Mouse (Mus musculus): Measurements from ENCODE around the gene Tns1. TPM values are rescaled to one million over a fixed set of nuclear protein-coding genes. Genes with fewer than 3 reads are reported as not detected.

The Tns1 gene
- polyA plus RNA-seq, 1 experiment from 2014 or later, result 15.5 TPM

DNA sequence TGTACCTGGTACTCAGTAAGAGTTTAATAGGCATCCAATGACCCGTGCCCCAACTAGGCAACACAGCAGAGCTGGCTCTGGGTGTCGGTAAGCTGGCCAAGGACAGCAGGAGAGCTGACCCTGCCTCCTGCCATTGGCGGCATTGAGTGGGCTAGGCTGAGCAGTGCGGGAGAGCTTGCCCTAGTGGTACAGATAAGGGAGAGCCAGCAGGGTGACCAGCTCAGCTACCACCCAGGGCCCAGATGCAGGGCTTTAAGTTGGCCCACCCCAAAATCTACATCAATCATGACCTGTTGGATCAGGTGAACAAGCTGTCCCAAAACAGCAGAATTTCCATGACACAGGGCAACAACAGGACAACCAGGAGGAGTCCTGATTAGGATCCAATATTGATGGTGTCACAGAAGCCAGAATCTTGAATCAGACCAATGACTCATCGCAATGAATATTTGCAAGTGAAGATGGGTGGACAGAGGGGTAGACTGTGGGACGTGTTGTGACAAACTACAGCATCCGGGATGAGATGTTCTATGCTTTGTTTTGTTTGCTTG is 54.2 kb downstream of the Tns1 start:
- no peak for ATAC-seq (ENCODE audit: low FRiP score)
- H3K4me2 ChIP-seq (replicated peaks), result no peak overlapping the region

DNA sequence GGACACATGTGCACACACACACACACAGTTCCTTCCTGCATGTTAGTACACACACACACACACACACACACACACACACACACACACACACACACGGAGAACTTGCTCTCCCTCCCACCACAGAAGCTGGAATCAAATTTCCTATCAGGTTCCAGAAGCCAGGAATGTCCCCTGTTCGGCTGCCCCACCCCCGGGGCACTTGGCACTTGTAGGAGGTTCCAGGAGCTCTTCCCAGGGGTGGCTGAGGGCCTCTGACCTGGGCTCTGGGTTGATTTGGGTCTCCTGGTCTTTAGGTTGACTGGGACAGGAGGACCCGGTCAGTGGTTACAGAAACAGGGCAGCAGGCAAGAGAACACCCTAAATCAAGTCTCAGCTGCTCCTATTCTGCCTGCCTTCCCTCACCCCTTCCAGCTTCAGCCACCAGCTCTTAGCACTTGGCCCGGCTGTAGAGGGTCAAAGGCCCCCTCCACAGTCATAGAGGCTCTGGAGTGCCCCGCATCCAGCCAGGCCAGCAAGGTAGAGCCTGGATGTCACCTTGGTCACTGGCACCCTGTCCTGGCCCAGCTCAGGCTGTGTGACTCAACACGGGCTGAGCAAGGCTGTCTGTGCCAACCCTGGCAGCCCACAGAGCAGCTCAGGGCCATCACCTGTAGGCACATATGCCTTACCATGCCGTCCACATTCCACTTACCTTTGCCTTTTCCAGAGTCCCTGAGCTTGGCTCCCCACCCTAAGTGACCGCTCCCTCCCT is 55.0 kb downstream of the Tns1 start:
- H3K27me3 ChIP-seq (ENCODE audit: control insufficient read depth, insufficient read depth, low read length), result peaks cover 16% of the 10 kb centered on the region
- no peak overlapping the region for H3K27ac ChIP-seq
- 54% methylated on average over 9 of the region's 9 CpGs for WGBS
- ATAC-seq (ENCODE audit: low FRiP score) (peak; percentile 31; the same call in 1 of the 2 replicates), DNase-seq (ENCODE audit: low spot score) (no peak)
- H3K4me3 ChIP-seq (replicated peaks; ENCODE audit: low read length), result no peak overlapping the region
- H3K9ac ChIP-seq, result no peak overlapping the region
- H3K9me3 ChIP-seq (ENCODE audit: control insufficient read depth, low read length), result no peaks in the 10 kb centered on the region
- H3K4me1 ChIP-seq (replicated peaks; ENCODE audit: control insufficient read depth, insufficient read depth, low read length), result peaks cover 14% of the 10 kb centered on the region
- no peaks in the 10 kb centered on the region for H3K36me3 ChIP-seq (replicated peaks; ENCODE audit: control insufficient read depth, insufficient read depth)
- H3K4me2 ChIP-seq (replicated peaks), result peak overlapping the region; percentile 46

More for the DNA sequence above, 54.2 kb downstream of the Tns1 start:
- Histone ChIP-seq H3K4me1 (replicated peaks; ENCODE audit: control insufficient read depth, insufficient read depth, low read length) (peaks cover 14% of the 10 kb centered on the region), H3K9me3 (ENCODE audit: control insufficient read depth, low read length) (no peaks in the 10 kb centered on the region), H3K27me3 (ENCODE audit: control insufficient read depth, insufficient read depth, low read length) (peaks cover 16% of the 10 kb centered on the region), H3K9ac (no peak overlapping the region), H3K27ac (no peak overlapping the region), H3K36me3 (replicated peaks; ENCODE audit: control insufficient read depth, insufficient read depth) (no peaks in the 10 kb centered on the region), H3K4me3 (replicated peaks; ENCODE audit: low read length) (no peak overlapping the region)
- DNase-seq (ENCODE audit: low spot score), result no peak
- 69% methylated on average over 7 of the region's 7 CpGs for WGBS

DNA sequence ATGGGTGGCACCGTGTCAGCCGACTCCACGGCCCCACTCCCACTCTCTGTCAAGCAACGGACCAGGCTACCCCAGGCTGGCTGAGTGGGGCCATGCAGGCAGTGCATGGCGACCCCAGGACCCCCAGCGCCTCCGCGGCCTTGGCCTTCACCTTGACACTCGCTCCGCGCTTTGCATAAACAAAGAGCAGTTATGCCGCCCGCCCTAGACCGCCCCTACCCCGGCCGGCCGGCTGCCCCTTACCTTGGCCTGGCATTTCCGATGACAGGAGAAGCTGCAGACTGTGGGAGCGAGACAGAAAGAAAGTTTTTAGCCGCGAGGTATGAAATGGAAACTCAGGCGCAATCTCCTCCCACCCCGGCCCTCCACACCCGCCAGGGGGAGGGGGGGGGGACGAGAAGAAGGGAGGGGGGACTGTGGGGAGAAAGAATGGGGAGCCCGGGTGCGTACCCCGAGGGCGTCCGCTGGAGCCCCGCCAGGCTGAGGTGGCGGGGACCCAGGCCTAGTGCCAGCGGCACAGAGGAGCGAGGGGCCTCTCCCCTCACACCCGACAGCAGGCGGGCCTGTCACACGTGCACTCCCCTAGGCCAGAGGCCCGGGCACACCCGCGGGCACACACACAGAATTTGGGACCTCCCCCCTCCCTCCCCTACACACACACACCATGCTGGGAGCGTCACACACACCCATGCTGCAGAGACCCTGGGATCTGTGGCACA is 55.7 kb downstream of the Tns1 start:
- peak overlapping the region; percentile 46 for H3K4me2 ChIP-seq (replicated peaks)
- no peaks in the 10 kb centered on the region for H3K9me3 ChIP-seq (ENCODE audit: control insufficient read depth, low read length)
- peak overlapping the region; percentile 9; the same call in 1 of the 2 replicates for H3K9ac ChIP-seq
- DNase-seq (ENCODE audit: low spot score) (no peak), ATAC-seq (ENCODE audit: low FRiP score) (peak; percentile 61; the same call in 1 of the 2 replicates)
- peaks cover 14% of the 10 kb centered on the region for H3K4me1 ChIP-seq (replicated peaks; ENCODE audit: control insufficient read depth, insufficient read depth, low read length)
- no peak overlapping the region for H3K27ac ChIP-seq
- H3K36me3 ChIP-seq (replicated peaks; ENCODE audit: control insufficient read depth, insufficient read depth), result no peaks in the 10 kb centered on the region
- peak overlapping the region; percentile 16 for H3K4me3 ChIP-seq (replicated peaks; ENCODE audit: low read length)
- WGBS, result 7% methylated on average over 39 of the region's 41 CpGs
- H3K27me3 ChIP-seq (ENCODE audit: control insufficient read depth, insufficient read depth, low read length), result peaks cover 16% of the 10 kb centered on the region

DNA sequence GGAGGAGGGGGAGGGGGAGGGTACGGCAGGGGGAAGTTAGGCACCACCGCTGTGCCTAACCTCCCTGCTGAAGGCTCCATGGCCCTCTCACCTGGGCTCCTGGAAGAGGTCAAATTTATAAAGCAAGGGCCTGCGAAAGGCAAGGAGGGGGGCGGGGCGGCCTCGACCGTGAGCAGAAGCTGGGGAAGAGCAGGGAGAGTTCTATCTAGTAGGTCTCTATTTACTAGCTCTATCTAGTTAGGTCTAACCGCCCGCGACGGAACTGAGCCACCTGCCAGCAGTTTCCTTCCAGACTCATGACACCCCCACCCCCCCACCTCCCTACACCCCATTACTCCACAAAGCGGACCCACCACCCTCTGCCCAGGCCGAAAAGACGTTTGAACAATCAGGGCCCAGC is 56.4 kb downstream of the Tns1 start:
- no peak overlapping the region for H3K9ac ChIP-seq
- peak overlapping the region; percentile 46 for H3K4me2 ChIP-seq (replicated peaks)
- WGBS, result 25% methylated on average over 14 of the region's 14 CpGs
- ATAC-seq (ENCODE audit: low FRiP score) (no peak), DNase-seq (ENCODE audit: low spot score) (no peak)
- peak overlapping the region; percentile 16; the same call in 1 of the 2 replicates for H3K4me3 ChIP-seq (replicated peaks; ENCODE audit: low read length)
- H3K27ac ChIP-seq, result no peak overlapping the region
- H3K36me3 ChIP-seq (replicated peaks; ENCODE audit: control insufficient read depth, insufficient read depth), result no peaks in the 10 kb centered on the region
- no peaks in the 10 kb centered on the region for H3K9me3 ChIP-seq (ENCODE audit: control insufficient read depth, low read length)
- peaks cover 16% of the 10 kb centered on the region for H3K27me3 ChIP-seq (ENCODE audit: control insufficient read depth, insufficient read depth, low read length)
- peaks cover 14% of the 10 kb centered on the region for H3K4me1 ChIP-seq (replicated peaks; ENCODE audit: control insufficient read depth, insufficient read depth, low read length)

DNA sequence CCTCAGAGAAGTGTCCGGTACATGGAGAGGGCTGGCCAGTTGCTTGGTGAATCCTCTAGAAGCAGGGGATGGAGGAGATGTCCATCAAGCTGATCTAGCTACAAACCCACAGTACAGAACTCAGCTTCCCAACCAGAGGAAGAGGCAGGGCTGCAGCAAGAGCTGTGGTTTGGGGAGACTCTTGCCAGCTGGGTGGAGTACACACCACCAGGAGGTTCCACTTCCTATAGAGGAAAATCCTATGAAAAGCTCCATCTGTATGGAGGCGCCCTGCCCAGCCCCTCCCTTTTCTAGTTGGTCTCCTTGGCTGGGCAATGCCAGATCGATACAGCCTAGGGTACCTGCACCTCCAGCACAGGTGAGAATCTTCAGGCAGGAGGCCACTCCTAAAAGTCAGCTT is 57.7 kb downstream of the Tns1 start:
- Histone ChIP-seq H3K9ac (no peak overlapping the region), H3K4me2 (replicated peaks) (no peak overlapping the region), H3K36me3 (replicated peaks; ENCODE audit: control insufficient read depth, insufficient read depth) (no peaks in the 10 kb centered on the region), H3K4me3 (replicated peaks; ENCODE audit: low read length) (no peak overlapping the region), H3K4me1 (replicated peaks; ENCODE audit: control insufficient read depth, insufficient read depth, low read length) (peaks cover 14% of the 10 kb centered on the region), H3K27me3 (ENCODE audit: control insufficient read depth, insufficient read depth, low read length) (peaks cover 16% of the 10 kb centered on the region), H3K27ac (no peak overlapping the region), H3K9me3 (ENCODE audit: control insufficient read depth, low read length) (no peaks in the 10 kb centered on the region)
- 87% methylated on average over 3 of the region's 3 CpGs for WGBS
- DNase-seq (ENCODE audit: low spot score), result no peak
- ATAC-seq (ENCODE audit: low FRiP score), result no peak

DNA sequence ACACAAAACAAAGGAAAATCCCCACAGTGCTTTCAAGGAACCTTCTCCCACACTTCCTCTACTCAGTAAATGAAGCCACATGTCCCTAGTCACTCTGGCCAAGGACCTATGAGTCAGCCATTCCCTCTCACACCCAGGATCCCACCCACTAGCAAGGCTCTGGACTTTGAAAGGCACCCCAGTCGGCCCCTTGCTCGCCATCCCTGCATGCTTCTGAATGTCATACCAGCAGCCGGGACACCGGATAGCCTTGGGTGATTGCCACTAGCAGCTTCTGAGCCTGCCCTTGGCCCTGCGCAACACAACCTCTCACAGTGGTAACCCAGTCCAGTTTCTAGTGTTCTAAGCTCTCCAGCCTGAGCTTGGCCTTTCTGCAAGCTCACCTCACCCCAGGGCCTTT is 58.2 kb downstream of the Tns1 start:
- Histone ChIP-seq H3K27me3 (ENCODE audit: control insufficient read depth, insufficient read depth, low read length) (peaks cover 16% of the 10 kb centered on the region), H3K4me2 (replicated peaks) (no peak overlapping the region), H3K9ac (no peak overlapping the region), H3K36me3 (replicated peaks; ENCODE audit: control insufficient read depth, insufficient read depth) (no peaks in the 10 kb centered on the region), H3K4me3 (replicated peaks; ENCODE audit: low read length) (no peak overlapping the region), H3K9me3 (ENCODE audit: control insufficient read depth, low read length) (no peaks in the 10 kb centered on the region), H3K27ac (no peak overlapping the region), H3K4me1 (replicated peaks; ENCODE audit: control insufficient read depth, insufficient read depth, low read length) (peaks cover 14% of the 10 kb centered on the region)
- WGBS, result 81% methylated on average over 5 of the region's 5 CpGs
- ATAC-seq (ENCODE audit: low FRiP score) (no peak), DNase-seq (ENCODE audit: low spot score) (no peak)

DNA sequence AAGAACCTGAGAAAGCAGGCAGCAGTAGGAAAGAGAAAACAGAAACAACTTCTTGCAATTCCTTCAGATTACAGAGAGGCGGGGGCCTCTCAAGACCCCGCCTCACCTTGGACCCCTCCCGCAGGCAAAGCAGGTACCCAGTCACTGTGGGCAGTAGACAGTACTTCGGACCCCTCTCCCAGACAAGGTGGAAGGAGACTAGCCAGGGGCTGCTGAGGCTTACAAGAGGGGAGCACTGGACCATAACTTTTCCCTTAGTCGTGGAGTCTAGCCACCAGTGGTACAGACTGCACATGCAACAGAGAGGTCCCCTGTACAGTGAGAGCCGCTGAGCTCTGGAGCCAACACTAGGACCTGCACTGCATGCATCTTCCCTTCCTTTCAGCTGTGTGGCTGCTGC is 64.2 kb downstream of the Tns1 start:
- H3K4me2 ChIP-seq (replicated peaks), result no peak overlapping the region
- H3K9ac ChIP-seq, result no peak overlapping the region
- no peak overlapping the region for H3K27ac ChIP-seq
- H3K36me3 ChIP-seq (replicated peaks; ENCODE audit: control insufficient read depth, insufficient read depth), result no peaks in the 10 kb centered on the region
- H3K9me3 ChIP-seq (ENCODE audit: control insufficient read depth, low read length), result no peaks in the 10 kb centered on the region
- H3K4me3 ChIP-seq (replicated peaks; ENCODE audit: low read length), result no peak overlapping the region
- 83% methylated on average over 6 of the region's 6 CpGs for WGBS
- ATAC-seq (ENCODE audit: low FRiP score), result no peak
- H3K27me3 ChIP-seq (ENCODE audit: control insufficient read depth, insufficient read depth, low read length), result no peaks in the 10 kb centered on the region
- no peaks in the 10 kb centered on the region for H3K4me1 ChIP-seq (replicated peaks; ENCODE audit: control insufficient read depth, insufficient read depth, low read length)
- no peak for DNase-seq (ENCODE audit: low spot score)

DNA sequence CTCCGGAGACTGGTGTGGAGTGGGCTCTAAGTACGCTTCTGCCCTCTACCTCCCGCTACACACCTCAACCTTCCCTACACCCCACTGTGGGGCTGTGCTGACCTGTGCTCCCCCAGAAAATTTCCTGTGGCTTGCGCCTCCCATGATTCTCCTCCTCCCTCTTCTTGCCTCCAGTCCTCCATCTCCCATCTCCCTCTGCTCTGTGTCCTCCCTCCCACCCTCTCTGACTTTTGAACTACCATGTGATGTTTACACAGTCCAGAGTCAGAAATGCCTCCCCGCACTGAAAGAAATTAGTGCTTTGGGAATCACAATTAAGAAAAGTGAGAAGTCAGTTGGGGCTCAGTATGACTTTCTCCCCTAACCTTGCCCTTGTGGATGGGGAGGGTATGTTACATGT is 64.7 kb downstream of the Tns1 start:
- ATAC-seq (ENCODE audit: low FRiP score) (no peak), DNase-seq (ENCODE audit: low spot score) (no peak)
- WGBS, result 86% methylated on average over 5 of the region's 5 CpGs
- no peak overlapping the region for H3K27ac ChIP-seq
- no peaks in the 10 kb centered on the region for H3K4me1 ChIP-seq (replicated peaks; ENCODE audit: control insufficient read depth, insufficient read depth, low read length)
- H3K4me3 ChIP-seq (replicated peaks; ENCODE audit: low read length), result no peak overlapping the region
- no peaks in the 10 kb centered on the region for H3K36me3 ChIP-seq (replicated peaks; ENCODE audit: control insufficient read depth, insufficient read depth)
- H3K27me3 ChIP-seq (ENCODE audit: control insufficient read depth, insufficient read depth, low read length), result no peaks in the 10 kb centered on the region
- H3K4me2 ChIP-seq (replicated peaks), result no peak overlapping the region
- no peaks in the 10 kb centered on the region for H3K9me3 ChIP-seq (ENCODE audit: control insufficient read depth, low read length)
- no peak overlapping the region for H3K9ac ChIP-seq

DNA sequence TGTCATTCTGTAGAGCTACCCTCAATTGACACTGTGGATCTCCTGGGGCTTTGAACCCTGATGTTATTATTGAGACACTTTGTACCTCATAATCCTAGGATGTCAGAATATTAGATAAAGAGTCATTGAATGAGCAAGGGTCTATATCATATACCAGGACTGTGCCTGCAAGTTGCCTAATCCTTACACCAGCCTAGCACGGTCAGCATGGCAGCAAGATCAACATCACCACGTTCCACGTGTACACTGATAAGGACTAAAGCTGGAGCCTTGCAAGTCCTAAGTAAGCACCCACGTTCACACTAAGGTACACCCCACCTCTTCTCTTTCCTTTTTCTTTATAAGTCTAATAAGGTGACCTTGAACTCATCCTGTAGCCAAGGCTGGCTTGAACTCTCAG is 65.5 kb downstream of the Tns1 start:
- Histone ChIP-seq H3K4me2 (replicated peaks) (no peak overlapping the region), H3K9me3 (ENCODE audit: control insufficient read depth, low read length) (no peaks in the 10 kb centered on the region), H3K27me3 (ENCODE audit: control insufficient read depth, insufficient read depth, low read length) (no peaks in the 10 kb centered on the region), H3K36me3 (replicated peaks; ENCODE audit: control insufficient read depth, insufficient read depth) (no peaks in the 10 kb centered on the region), H3K9ac (no peak overlapping the region), H3K27ac (no peak overlapping the region), H3K4me1 (replicated peaks; ENCODE audit: control insufficient read depth, insufficient read depth, low read length) (no peaks in the 10 kb centered on the region), H3K4me3 (replicated peaks; ENCODE audit: low read length) (no peak overlapping the region)
- no peak for ATAC-seq (ENCODE audit: low FRiP score)
- DNase-seq (ENCODE audit: low spot score), result no peak
- WGBS, result 90% methylated on average over 4 of the region's 4 CpGs
